Mouse (Mus musculus) ES-E14 (cell line): Measurements from ENCODE around the gene Cryz. TPM values are rescaled to one million over a fixed set of nuclear protein-coding genes. Genes with fewer than 3 reads are reported as not detected.
"Not testable (repeated sequence)": the region's sequence is repeated elsewhere in the genome, so short reads cannot be mapped to it uniquely, and the experiment has no call there.

ENCODE experiments used
- DNase-seq: peaks from one replicate; pipeline ENCODE4 v3.0.0-alpha.2; 2013; ENCODE audit warnings: low read depth, low spot score
- H3K27ac ChIP-seq: 2 replicates; pipeline ENCODE4 v1.5.1; 2012; ENCODE audit warnings: low read depth, mild to moderate bottlenecking, low read length, moderate library complexity, mixed read lengths; ENCODE audit not compliant: poor library complexity, insufficient read depth, severe bottlenecking
- H3K36me3 ChIP-seq: 2 replicates; pipeline ENCODE4 v1.6.1; 2012; ENCODE audit warnings: mild to moderate bottlenecking, low read length, moderate library complexity, mixed read lengths; ENCODE audit not compliant: control insufficient read depth, poor library complexity, insufficient read depth, severe bottlenecking
- H3K4me1 ChIP-seq, 2 experiments: fragments of 150-350 bp in 1 of 2; sonication (generic) in 1 of 2; 2 replicates each; pipeline ENCODE4 v1.6.1; 2012; ENCODE audit warnings: low read length in 2 of 2, mild to moderate bottlenecking in 1 of 2, mixed read lengths in 1 of 2; ENCODE audit not compliant: control insufficient read depth in 2 of 2, insufficient read depth in 2 of 2, poor library complexity in 1 of 2
- H3K4me3 ChIP-seq, 2 experiments: fragments of 150-350 bp in 1 of 2; sonication (generic) in 1 of 2; 2 replicates each; pipeline ENCODE4 v1.5.1; 2012; ENCODE audit warnings: low read length in 2 of 2, low read depth in 1 of 2, mild to moderate bottlenecking in 1 of 2, mixed read lengths in 1 of 2; ENCODE audit not compliant: insufficient read depth in 1 of 2, poor library complexity in 1 of 2, severe bottlenecking in 1 of 2
- H3K9ac ChIP-seq: 2 replicates; pipeline ENCODE4 v1.6.1; 2012; ENCODE audit warnings: low read depth, mild to moderate bottlenecking, low read length, mixed read lengths; ENCODE audit not compliant: poor library complexity, insufficient read depth, severe bottlenecking
- H3K9me3 ChIP-seq: fragments of 150-350 bp; sonication (generic); 2 replicates; pipeline ENCODE4 v1.6.1; 2012; ENCODE audit warnings: low read depth, mild to moderate bottlenecking, low read length; ENCODE audit not compliant: control insufficient read depth, insufficient read depth
- CHD2 ChIP-seq: IDR thresholded peaks from 2 replicates; pipeline ENCODE4 v1.6.1; 2014; ENCODE audit warnings: mild to moderate bottlenecking, low read depth, low read length, inconsistent platforms
- HCFC1 ChIP-seq: IDR thresholded peaks from 2 replicates; pipeline ENCODE4 v1.6.1; 2012; ENCODE audit warnings: low read length, inconsistent platforms, borderline replicate concordance; ENCODE audit not compliant: insufficient read depth
- MAFK ChIP-seq: IDR thresholded peaks from 2 replicates; pipeline ENCODE4 v1.6.1; 2014; ENCODE audit warnings: mild to moderate bottlenecking, low read depth, low read length, inconsistent platforms; ENCODE audit not compliant: insufficient read depth
- ZC3H11A ChIP-seq: IDR thresholded peaks from 2 replicates; pipeline ENCODE4 v1.6.1; 2012; ENCODE audit warnings: low read depth, mild to moderate bottlenecking, inconsistent platforms, low read length, borderline replicate concordance
- ZNF384 ChIP-seq: IDR thresholded peaks from 2 replicates; pipeline ENCODE4 v1.6.1; 2012; ENCODE audit warnings: low read depth, low read length, inconsistent platforms
- in situ Hi-C, 2 experiments: fragments of 600-800 bp; cut with MboI; formaldehyde crosslinking; loops; one replicate each; pipeline ENCODE4 v1.15.1; 2025; ENCODE audit warnings: low sequenced_read_pairs in 2 of 2, inconsistent platforms in 1 of 2; ENCODE audit not compliant: unreplicated experiment in 2 of 2
- total RNA-seq: library from RNA; depleted of rRNA; stranded (reverse); fragments of 300-350 nt; gene quantifications from 2 replicates; pipeline ENCODE4 v1.2.3, GENCODE M21; 2012

The Cryz gene
- total RNA-seq, 1 experiment: 14.5 TPM

GRCm38 (mm10) chr3:154615304-154615703 lies 18.8 kb downstream of the Cryz start:
- DNase-seq: no peak
- TF ChIP-seq HCFC1: no peak
- TF ChIP-seq ZNF384: no peak
- no peak for TF ChIP-seq ZC3H11A
- TF ChIP-seq CHD2: no peak
- TF ChIP-seq MAFK: no peak
- Histone ChIP-seq H3K9me3 (no peaks in the 10 kb centered on the region), H3K9ac (no peak overlapping the region), H3K36me3 (peaks cover 12% of the 10 kb centered on the region; the same call in 1 of the 2 replicates), H3K27ac (no peak overlapping the region), H3K4me3 (no peak overlapping the region), H3K4me1 (no peaks in the 10 kb centered on the region)
- in situ Hi-C loops: no loop called here

- peaks cover 10% of the 10 kb centered on the region; the same call in 1 of the 2 replicates for H3K36me3 ChIP-seq
- no peak overlapping the region for H3K9ac ChIP-seq
- DNase-seq: no peak
- H3K27ac ChIP-seq: no peak overlapping the region
- TF ChIP-seq MAFK (no peak), HCFC1 (no peak), ZNF384 (no peak), ZC3H11A (no peak), CHD2 (no peak)
- in situ Hi-C loops: no loop called here
- no peak overlapping the region for H3K4me3 ChIP-seq
- H3K4me1 ChIP-seq: no peaks in the 10 kb centered on the region
- no peaks in the 10 kb centered on the region for H3K9me3 ChIP-seq
These were observed 19.6 kb downstream of the Cryz start for GRCm38 (mm10) chr3:154616106-154616505.

- no peak for TF ChIP-seq MAFK
- no peak for TF ChIP-seq CHD2
- TF ChIP-seq HCFC1: no peak
- no peak for TF ChIP-seq ZNF384
- TF ChIP-seq ZC3H11A: no peak
- no peak overlapping the region for H3K4me3 ChIP-seq
- DNase-seq: no peak
- no peaks in the 10 kb centered on the region for H3K9me3 ChIP-seq
- no peaks in the 10 kb centered on the region for H3K36me3 ChIP-seq
- no peak overlapping the region for H3K9ac ChIP-seq
- H3K4me1 ChIP-seq: peaks cover 6 to 9% of the 10 kb centered on the region in 2 experiments; a peak in 2 of 4 replicates
- in situ Hi-C loops: no loop called here
- H3K27ac ChIP-seq: no peak overlapping the region
These were observed 31.8 kb downstream of the Cryz start for GRCm38 (mm10) chr3:154628284-154628683.

DNA sequence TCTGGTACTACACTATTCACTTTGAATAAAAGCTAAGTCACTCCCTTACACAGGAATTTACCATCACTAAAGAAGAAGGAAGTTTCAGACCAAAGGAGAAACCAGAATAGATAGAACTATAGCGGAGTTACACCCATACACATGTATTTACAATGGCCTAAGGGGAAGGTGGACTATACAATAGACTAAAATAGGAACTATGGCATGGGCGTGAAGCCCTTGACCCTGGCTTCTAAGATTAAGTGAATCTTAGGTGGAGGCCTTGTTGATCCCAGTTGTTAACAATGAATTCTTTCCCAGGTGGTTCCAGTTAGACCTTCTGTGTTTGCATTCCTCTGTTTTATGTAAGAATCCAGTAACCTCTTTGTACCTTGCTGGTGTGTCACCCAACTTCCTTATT lies 34.8 kb downstream of the Cryz start:
- H3K4me3 ChIP-seq, H3K9me3 ChIP-seq, in situ Hi-C loops, H3K36me3 ChIP-seq, H3K27ac ChIP-seq, H3K9ac ChIP-seq, DNase-seq: not testable (repeated sequence)
- H3K4me1 ChIP-seq: peaks cover 6 to 11% of the 10 kb centered on the region in 2 experiments; a peak in 2 of 4 replicates

DNA sequence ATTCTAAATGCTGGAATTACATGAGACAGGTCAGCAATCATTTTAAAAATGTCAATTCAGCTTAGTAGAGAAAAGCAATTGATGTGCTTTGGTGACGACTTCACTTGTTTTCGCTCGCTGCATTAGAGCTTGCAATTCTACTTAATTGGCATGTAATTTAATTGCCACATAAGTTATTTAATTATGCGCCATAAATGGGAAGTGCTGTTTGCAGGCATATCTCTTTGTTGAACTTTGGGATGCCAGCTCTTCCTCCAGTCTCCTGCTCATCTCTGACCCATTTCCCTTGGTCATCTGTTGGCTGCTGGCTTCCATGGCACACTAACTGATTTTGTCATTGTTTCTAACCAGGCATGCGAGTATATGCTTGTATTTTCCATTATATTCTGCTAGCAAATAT lies 36.6 kb downstream of the Cryz start:
- Histone ChIP-seq H3K27ac (no peak overlapping the region), H3K9ac (no peak overlapping the region), H3K9me3 (no peaks in the 10 kb centered on the region), H3K36me3 (no peaks in the 10 kb centered on the region), H3K4me3 (no peak overlapping the region), H3K4me1 (peaks cover 6 to 9% of the 10 kb centered on the region in 2 experiments; a peak in 2 of 4 replicates)
- TF ChIP-seq HCFC1 (no peak), ZNF384 (no peak), ZC3H11A (no peak), CHD2 (no peak), MAFK (no peak)
- no peak for DNase-seq
- in situ Hi-C loops: no loop called here
